Mouse (Mus musculus) T-cell, adult 2 months (primary cell): Measurements from ENCODE around the gene Hspa5.
A peak's percentile ranks its signal among the peaks of the same experiment; 100 is the strongest.
"Not testable (repeated sequence)": the region's sequence is repeated elsewhere in the genome, so short reads cannot be mapped to it uniquely, and the experiment has no call there.

Experiments used
- DNase-seq: peaks from one replicate; pipeline ENCODE4 v3.0.0; 2022; ENCODE audit warnings: low spot score

Hspa5 gene

DNA sequence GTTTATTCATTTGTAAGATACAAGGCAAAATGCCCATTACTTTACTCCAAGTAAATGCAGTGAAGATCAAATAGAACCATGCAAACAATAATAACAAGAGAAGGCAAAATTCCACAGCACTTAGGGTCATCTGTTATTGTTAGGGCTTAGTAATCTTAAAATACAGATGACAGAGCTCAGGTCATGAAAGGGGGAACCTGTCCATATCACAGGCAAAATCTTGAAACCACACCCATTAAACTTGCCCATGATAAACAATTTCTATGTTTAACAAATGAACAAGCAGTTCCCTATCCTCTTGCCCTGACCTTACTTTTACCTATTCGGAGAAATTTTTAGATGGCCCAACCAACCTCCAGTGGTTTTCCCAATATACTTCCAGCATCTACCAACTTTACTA is 37.8 kb downstream of the Hspa5 start:
- DNase-seq = no peak

DNA sequence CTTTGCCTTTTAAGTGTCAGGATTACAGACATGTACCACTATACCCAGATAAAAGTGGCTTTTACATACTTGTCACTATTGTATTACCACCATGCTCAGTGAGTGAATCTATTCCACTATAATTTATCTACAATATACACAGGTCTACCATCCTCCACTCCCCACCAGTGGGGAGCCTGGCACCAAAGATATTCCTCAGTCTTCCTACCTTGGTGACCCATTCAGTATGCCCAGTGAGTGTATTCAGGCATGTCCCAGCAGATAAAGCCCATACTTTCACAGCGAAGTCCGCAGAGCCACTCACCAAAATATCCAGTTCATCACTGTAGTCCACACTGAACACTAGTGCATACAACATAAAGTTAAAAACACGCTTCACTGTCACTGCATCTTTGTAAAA is 39.0 kb downstream of the Hspa5 start:
- DNase-seq = no peak

DNA sequence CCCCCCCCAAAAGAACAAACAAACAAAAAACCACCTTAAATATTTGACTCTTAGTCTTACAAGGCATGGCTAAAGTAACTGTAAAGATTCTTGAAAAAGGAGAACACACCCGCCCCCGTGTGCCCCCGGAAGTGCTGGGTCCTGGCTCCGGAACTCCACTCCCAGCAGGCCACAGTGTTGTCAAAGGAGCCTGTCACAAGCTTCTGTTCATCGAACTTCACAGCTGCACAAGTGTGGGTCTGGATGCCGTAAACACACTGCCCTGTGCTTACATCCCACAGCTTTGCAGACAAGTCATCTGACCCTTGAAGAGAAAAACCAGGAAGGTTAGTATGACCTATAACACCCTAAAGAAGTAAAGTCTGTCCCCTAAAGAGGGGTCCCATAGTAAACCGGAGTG is 40.9 kb downstream of the Hspa5 start:
- no peak for DNase-seq

DNA sequence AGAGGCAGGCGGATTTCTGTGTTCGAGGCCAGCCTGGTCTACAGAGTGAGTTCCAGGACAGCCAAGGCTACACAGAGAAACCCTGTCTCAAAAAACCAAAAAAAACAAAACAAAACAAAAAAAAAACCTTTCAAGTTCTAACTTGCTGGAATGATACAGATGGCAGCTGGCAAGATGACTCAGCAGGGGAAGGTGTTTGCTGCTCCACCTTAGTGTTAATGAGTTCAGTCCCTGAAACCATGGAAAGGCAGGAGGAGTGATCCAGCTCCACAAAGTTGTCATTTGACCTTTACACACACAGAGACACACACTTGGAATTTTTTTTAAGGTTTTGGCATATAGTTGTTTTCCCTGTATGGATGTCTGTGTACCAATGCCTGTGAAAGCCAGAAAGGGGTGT is 44.1 kb downstream of the Hspa5 start:
- DNase-seq = not testable (repeated sequence)

DNA sequence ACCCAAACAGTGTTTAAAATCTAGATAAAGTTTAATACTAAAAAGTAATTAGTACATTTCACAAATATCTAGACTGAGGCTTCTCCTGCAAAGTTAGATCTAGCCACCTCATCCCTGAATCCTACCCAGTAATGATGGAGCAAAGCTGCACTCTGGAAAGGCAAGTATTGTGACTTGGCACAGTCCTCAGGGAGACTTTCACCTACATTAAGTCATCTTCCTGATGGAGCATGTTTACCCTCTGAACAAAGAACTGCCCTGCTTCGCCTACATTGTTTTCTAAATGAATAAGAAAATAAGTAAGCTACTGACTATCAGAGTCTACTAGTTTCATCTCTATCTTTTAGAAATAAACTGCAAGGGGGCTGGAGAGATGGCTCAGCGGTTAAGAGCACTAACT is 46.7 kb downstream of the Hspa5 start:
- no peak for DNase-seq

DNA sequence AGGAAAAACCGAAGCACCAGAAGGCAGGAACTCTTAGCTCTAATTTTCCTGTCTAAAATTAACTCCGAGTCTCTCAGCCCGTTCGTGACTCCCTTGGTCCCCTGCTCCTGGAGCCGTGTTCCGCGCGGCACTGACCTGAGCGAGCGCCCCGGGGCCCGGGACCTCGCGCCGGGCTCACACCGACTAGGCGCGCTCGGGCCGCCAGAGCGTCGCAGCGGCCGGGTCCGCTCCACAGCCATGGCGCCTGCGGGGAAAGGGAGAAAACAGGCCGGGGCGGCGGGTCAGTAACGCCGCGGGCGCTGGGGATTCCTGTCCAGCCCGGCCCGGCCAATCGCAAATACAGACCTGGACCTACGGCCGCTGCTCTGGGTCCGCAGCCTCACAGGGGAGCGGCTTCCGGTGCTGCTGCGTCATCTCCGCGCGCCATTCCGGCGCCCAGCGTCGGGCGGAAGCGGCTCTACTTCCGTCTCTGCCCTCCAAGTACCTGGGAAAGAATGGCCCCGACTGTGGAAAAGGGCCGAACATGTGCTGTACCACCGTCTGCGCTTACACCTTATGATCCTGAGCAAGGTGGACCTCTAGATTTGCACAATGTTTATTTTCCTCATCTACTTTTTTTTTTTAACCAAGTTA is 54.2 kb downstream of the Hspa5 start, which contains the start of gene Fbxw2:
Fbxw2 (minus strand) TSS at position 485 of the 633 bp plus-strand sequence.
- peak; percentile 88 for DNase-seq

DNA sequence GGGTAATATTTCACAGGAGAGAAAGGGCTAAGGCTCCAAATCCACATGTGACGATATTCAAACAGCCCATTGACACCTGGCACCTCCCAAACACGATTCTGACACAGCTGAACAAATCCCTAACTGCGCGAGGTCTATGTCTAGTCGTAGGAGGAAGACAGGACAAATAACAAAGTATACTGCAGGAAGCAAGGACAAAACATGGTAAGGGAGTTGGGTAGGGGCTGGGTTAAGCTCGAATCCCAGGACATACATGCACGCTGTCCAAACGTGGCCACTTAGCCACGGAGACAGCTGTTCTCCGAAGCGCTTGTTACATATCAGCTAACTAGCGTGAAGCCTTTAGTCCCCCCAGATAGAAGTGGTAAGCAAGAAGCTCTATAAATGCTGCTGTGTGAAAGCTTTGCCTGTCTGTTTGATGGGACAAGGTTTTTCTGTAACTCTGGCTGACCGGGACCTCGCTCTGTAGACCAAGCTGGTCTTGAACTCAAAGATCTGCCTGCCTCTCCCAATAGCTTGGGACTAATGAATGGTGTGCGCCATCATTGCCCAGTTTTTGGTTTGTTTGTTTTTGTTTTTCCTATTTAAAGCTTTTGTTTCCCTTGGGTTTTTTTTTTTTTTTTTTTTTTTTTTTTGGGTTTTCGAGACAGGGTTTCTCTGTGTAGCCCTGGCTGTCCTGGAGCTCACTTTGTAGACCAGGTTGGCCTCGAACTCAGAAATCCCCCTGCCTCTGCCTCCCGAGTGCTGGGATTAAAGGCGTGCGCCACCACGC is 54.9 kb downstream of the Hspa5 start:
- no peak for DNase-seq
